Mouse (Mus musculus) kidney, adult 2 months (tissue): Measurements from ENCODE around the gene Fam19a2. TPM values are rescaled to one million over a fixed set of nuclear protein-coding genes. Genes with fewer than 3 reads are reported as not detected.

ENCODE experiments used
- DNase-seq: peaks from one replicate; pipeline ENCODE4 v3.0.0; 2021
- H3K27ac ChIP-seq: fragments of 200-500 bp; 2 replicates; pipeline ENCODE4 v1.5.1; 2012; ENCODE audit warnings: low read depth, low read length, control low read depth, inconsistent platforms; ENCODE audit not compliant: insufficient read depth
- H3K27me3 ChIP-seq: fragments of 200-500 bp; replicated peaks from 2 replicates; pipeline ENCODE4 v1.6.1; 2012; ENCODE audit warnings: mild to moderate bottlenecking, moderate library complexity, low read length, inconsistent platforms; ENCODE audit not compliant: control insufficient read depth, insufficient read depth
- H3K36me3 ChIP-seq: fragments of 200-500 bp; 2 replicates; pipeline ENCODE4 v1.6.1; 2012; ENCODE audit warnings: mild to moderate bottlenecking, moderate library complexity, low read length, inconsistent platforms; ENCODE audit not compliant: control insufficient read depth, insufficient read depth
- H3K4me1 ChIP-seq: fragments of 200-500 bp; 2 replicates; pipeline ENCODE4 v1.6.1; 2011; ENCODE audit warnings: low read length; ENCODE audit not compliant: control insufficient read depth, insufficient read depth
- H3K4me3 ChIP-seq: fragments of 200-500 bp; 2 replicates; pipeline ENCODE4 v1.5.1; 2011; ENCODE audit warnings: mild to moderate bottlenecking, low read depth, low read length, control low read depth; ENCODE audit not compliant: insufficient read depth
- CTCF ChIP-seq: fragments of 200-500 bp; conservative IDR thresholded peaks from 2 replicates; pipeline ENCODE4 v1.5.1; 2011; ENCODE audit warnings: low read depth, mild to moderate bottlenecking, control low read depth, low read length, moderate library complexity, mixed read lengths; ENCODE audit not compliant: insufficient read depth, insufficient read length
- POLR2A ChIP-seq: fragments of 200-500 bp; IDR thresholded peaks from one replicate; pipeline ENCODE4 v1.6.1; 2011; ENCODE audit warnings: low read depth, low read length, control low read depth
- WGBS: fragments of 180-500 bp; shearing (Covaris S2); methylation state at CpG from one replicate; pipeline ENCODE4 v1.1.7; 2018; 5-methylcytosine and 5-hydroxymethylcytosine counted together
- polyA plus RNA-seq: library from polyadenylated mRNA; depleted of rRNA; stranded (reverse); fragments of >200 nt; gene quantifications from 2 replicates; pipeline ENCODE4 v1.2.3, GENCODE M21; 2012

Gene Fam19a2
- polyA plus RNA-seq, 1 experiment, result 0.06 TPM

GRCm38 (mm10) chr10:123597059-123597458, 333.3 kb downstream of the Fam19a2 start:
- no peaks in the 10 kb centered on the region; the same call in 1 of the 2 replicates for H3K27me3 ChIP-seq
- H3K4me1 ChIP-seq, result no peaks in the 10 kb centered on the region
- H3K36me3 ChIP-seq, result no peaks in the 10 kb centered on the region
- 84% methylated on average over 3 of the region's 3 CpGs for WGBS
- no peak for DNase-seq
- TF ChIP-seq POLR2A, result no peak
- TF ChIP-seq CTCF, result no peak
- no peak overlapping the region for H3K27ac ChIP-seq
- no peak overlapping the region for H3K4me3 ChIP-seq

DNA sequence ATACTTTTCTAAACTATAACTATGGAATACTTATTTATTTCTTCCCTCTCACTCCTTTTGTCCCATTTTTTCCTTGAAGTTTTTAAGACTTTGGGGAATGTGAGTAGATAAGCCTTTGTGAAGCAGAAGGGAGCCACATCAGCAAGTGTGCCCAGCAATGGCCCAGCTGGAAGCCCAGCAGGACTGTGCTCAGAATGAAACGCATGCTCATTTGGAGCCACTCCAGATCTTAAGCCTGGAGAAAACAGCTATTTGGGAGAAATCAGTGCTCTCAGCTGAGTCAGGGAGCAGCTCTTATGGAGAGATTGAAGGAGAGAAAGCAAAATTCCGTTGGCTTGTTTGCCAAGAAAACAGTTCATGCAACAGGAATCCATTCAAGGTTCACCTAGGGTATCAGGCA, 341.9 kb downstream of the Fam19a2 start:
- Histone ChIP-seq H3K27me3 (no peaks in the 10 kb centered on the region), H3K4me3 (no peak overlapping the region), H3K27ac (no peak overlapping the region), H3K4me1 (no peaks in the 10 kb centered on the region), H3K36me3 (no peaks in the 10 kb centered on the region)
- 80% methylated on average over 2 of the region's 2 CpGs for WGBS
- TF ChIP-seq CTCF, result no peak
- TF ChIP-seq POLR2A, result no peak
- no peak for DNase-seq

GRCm38 (mm10) chr10:123626691-123627090, 362.9 kb downstream of the Fam19a2 start:
- 91% methylated on average over 2 of the region's 2 CpGs for WGBS
- TF ChIP-seq CTCF, result no peak
- no peak for TF ChIP-seq POLR2A
- no peak for DNase-seq
- H3K36me3 ChIP-seq, result no peaks in the 10 kb centered on the region
- no peak overlapping the region for H3K27ac ChIP-seq
- no peaks in the 10 kb centered on the region for H3K27me3 ChIP-seq
- H3K4me1 ChIP-seq, result no peaks in the 10 kb centered on the region
- no peak overlapping the region for H3K4me3 ChIP-seq

- WGBS, result 81% methylated on average over 5 of the region's 5 CpGs
- no peaks in the 10 kb centered on the region for H3K36me3 ChIP-seq
- H3K4me3 ChIP-seq, result no peak overlapping the region
- no peaks in the 10 kb centered on the region for H3K4me1 ChIP-seq
- no peaks in the 10 kb centered on the region for H3K27me3 ChIP-seq
- no peak for DNase-seq
- TF ChIP-seq POLR2A (no peak), CTCF (no peak)
- no peak overlapping the region for H3K27ac ChIP-seq
Measured at GRCm38 (mm10) chr10:123629248-123629744, 365.5 kb downstream of the Fam19a2 start.

DNA sequence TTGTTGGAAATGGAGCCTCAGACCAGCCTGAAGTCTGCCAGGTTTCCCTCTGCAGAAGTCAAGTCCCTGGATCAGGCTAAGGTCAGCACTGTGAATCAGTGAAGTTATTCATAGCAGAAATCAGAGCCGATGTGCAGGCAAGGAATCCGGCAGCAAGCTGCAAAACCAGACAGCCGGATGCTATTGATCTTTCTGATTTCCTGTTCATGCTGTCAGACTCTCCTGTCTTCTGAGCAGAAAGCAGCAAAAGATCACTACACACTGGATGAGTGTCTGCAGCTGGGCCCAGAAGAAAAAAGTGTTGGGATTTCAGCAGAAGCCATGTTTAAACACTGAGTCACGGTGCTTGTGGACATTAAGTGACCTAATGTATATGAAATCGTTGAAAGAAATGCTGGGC, 368.2 kb downstream of the Fam19a2 start:
- Histone ChIP-seq H3K4me1 (no peaks in the 10 kb centered on the region), H3K27me3 (no peaks in the 10 kb centered on the region), H3K27ac (no peak overlapping the region), H3K4me3 (no peak overlapping the region), H3K36me3 (no peaks in the 10 kb centered on the region)
- no peak for DNase-seq
- TF ChIP-seq CTCF (no peak), POLR2A (no peak)
- 47% methylated on average over 5 of the region's 5 CpGs for WGBS

GRCm38 (mm10) chr10:123636655-123637054, 372.9 kb downstream of the Fam19a2 start:
- no peaks in the 10 kb centered on the region for H3K36me3 ChIP-seq
- no peak overlapping the region for H3K27ac ChIP-seq
- TF ChIP-seq CTCF (no peak), POLR2A (no peak)
- H3K27me3 ChIP-seq, result no peaks in the 10 kb centered on the region
- 90% methylated on average over 5 of the region's 5 CpGs for WGBS
- no peaks in the 10 kb centered on the region for H3K4me1 ChIP-seq
- no peak overlapping the region for H3K4me3 ChIP-seq
- no peak for DNase-seq

GRCm38 (mm10) chr10:123637496-123637895, 373.7 kb downstream of the Fam19a2 start:
- no peak for DNase-seq
- TF ChIP-seq POLR2A (no peak), CTCF (no peak)
- Histone ChIP-seq H3K27me3 (no peaks in the 10 kb centered on the region), H3K27ac (no peak overlapping the region), H3K36me3 (no peaks in the 10 kb centered on the region), H3K4me3 (no peak overlapping the region), H3K4me1 (no peaks in the 10 kb centered on the region)
